Mouse (Mus musculus): ENCODE measurements around the gene Zfp428.
A peak's percentile ranks its signal among the peaks of the same experiment; 100 is the strongest.

DNA sequence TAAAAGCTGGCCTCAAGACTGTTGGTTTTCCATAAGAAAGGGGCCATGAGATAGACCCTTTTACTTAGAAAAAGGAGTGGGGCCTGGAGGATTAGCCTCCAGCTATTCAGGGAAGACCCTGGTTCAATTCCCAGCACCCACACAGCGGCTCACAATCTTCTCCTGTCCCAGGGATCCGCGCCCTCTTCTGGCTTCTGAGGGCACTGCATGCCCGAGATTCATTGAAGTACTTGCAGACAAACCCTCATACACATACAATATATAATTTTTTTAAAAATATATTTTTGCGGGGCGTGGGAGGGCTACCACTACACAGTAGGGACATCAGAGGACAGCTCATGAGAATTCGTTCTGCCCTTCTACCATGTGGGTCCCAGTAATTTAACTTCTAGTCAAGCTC, 5.9 kb upstream of the Zfp428 start:
- TF ChIP-seq POLR2A (IDR thresholded peaks at IDR 0.05; ENCODE audit: low read depth, low read length) (no peak), CTCF (IDR thresholded peaks at IDR 0.05; ENCODE audit: extremely low read depth, insufficient read length, insufficient replicate concordance, low read depth, low read length) (peak; percentile 46; the same call in 1 of the 2 replicates)
